Mouse (Mus musculus): ENCODE data around the gene Nol4l. TPM values are rescaled to one million over a fixed set of nuclear protein-coding genes. Genes with fewer than 3 reads are reported as not detected.

Nol4l gene
- total RNA-seq, 2 experiments from 2014 or later: 5.0 to 5.8 TPM

GRCm38 (mm10) chr2:153514497-153515380, 15.0 kb downstream of the Nol4l start:
- no peak for ATAC-seq (replicated peaks; ENCODE audit: low FRiP score, poor library complexity, severe bottlenecking)

GRCm38 (mm10) chr2:153513983-153514382, 15.8 kb downstream of the Nol4l start:
- ATAC-seq (replicated peaks; ENCODE audit: low FRiP score, poor library complexity, severe bottlenecking): no peak

GRCm38 (mm10) chr2:153512416-153513323, 17.1 kb downstream of the Nol4l start:
- no peak for ATAC-seq (replicated peaks; ENCODE audit: low FRiP score, poor library complexity, severe bottlenecking)

- no peak for ATAC-seq (replicated peaks; ENCODE audit: low FRiP score, poor library complexity, severe bottlenecking)
Measured at GRCm38 (mm10) chr2:153511562-153511961, 18.2 kb downstream of the Nol4l start.

- no peak for ATAC-seq (replicated peaks; ENCODE audit: low FRiP score, poor library complexity, severe bottlenecking)
Measured at GRCm38 (mm10) chr2:153510136-153510535, 19.6 kb downstream of the Nol4l start.

- ATAC-seq (replicated peaks; ENCODE audit: low FRiP score, poor library complexity, severe bottlenecking): no peak
Measured at GRCm38 (mm10) chr2:153509211-153510029, 20.4 kb downstream of the Nol4l start.

- ATAC-seq (replicated peaks; ENCODE audit: low FRiP score, poor library complexity, severe bottlenecking): no peak
Measured at GRCm38 (mm10) chr2:153508405-153508804, 21.4 kb downstream of the Nol4l start.

GRCm38 (mm10) chr2:153507969-153508368, 21.8 kb downstream of the Nol4l start:
- no peak for ATAC-seq (replicated peaks; ENCODE audit: low FRiP score, poor library complexity, severe bottlenecking)

GRCm38 (mm10) chr2:153506385-153506784, 23.4 kb downstream of the Nol4l start:
- ATAC-seq (replicated peaks; ENCODE audit: low FRiP score, poor library complexity, severe bottlenecking): no peak

- no peak for ATAC-seq (replicated peaks; ENCODE audit: low FRiP score, poor library complexity, severe bottlenecking)
Measured at GRCm38 (mm10) chr2:153499154-153499553, 30.6 kb downstream of the Nol4l start.

- ATAC-seq (replicated peaks; ENCODE audit: low FRiP score, poor library complexity, severe bottlenecking): no peak
Measured at GRCm38 (mm10) chr2:153496898-153497297, 32.9 kb downstream of the Nol4l start.

GRCm38 (mm10) chr2:153496301-153496700, 33.5 kb downstream of the Nol4l start:
- ATAC-seq (replicated peaks; ENCODE audit: low FRiP score, poor library complexity, severe bottlenecking): no peak

GRCm38 (mm10) chr2:153495818-153496217, 34.0 kb downstream of the Nol4l start:
- ATAC-seq (replicated peaks; ENCODE audit: low FRiP score, poor library complexity, severe bottlenecking): peak; percentile 61

GRCm38 (mm10) chr2:153495391-153495790, 34.4 kb downstream of the Nol4l start:
- ATAC-seq (replicated peaks; ENCODE audit: low FRiP score, poor library complexity, severe bottlenecking): peak; percentile 19

GRCm38 (mm10) chr2:153494293-153494811, 35.4 kb downstream of the Nol4l start:
- peak; percentile 29 for ATAC-seq (replicated peaks; ENCODE audit: low FRiP score, poor library complexity, severe bottlenecking)

- peak; percentile 60 for ATAC-seq (replicated peaks; ENCODE audit: low FRiP score, poor library complexity, severe bottlenecking)
Measured at GRCm38 (mm10) chr2:153493781-153494292, 35.9 kb downstream of the Nol4l start.

GRCm38 (mm10) chr2:153493393-153493731, 36.4 kb downstream of the Nol4l start:
- ATAC-seq (replicated peaks; ENCODE audit: low FRiP score, poor library complexity, severe bottlenecking): no peak

GRCm38 (mm10) chr2:153492573-153493392, 37.0 kb downstream of the Nol4l start, which contains the start of gene 4930404H24Rik:
TSS of gene 4930404H24Rik (plus strand) at chr2:153492790.
- ATAC-seq (replicated peaks; ENCODE audit: low FRiP score, poor library complexity, severe bottlenecking): peak; percentile 36

- ATAC-seq (replicated peaks; ENCODE audit: low FRiP score, poor library complexity, severe bottlenecking): no peak
Measured at GRCm38 (mm10) chr2:153492179-153492517, 37.6 kb downstream of the Nol4l start.
